Mouse (Mus musculus): Measurements from ENCODE around the gene Fndc3b. TPM values are rescaled to one million over a fixed set of nuclear protein-coding genes. Genes with fewer than 3 reads are reported as not detected.

The Fndc3b gene
- polyA plus RNA-seq, 2 experiments = 4.2 to 5.5 TPM

DNA sequence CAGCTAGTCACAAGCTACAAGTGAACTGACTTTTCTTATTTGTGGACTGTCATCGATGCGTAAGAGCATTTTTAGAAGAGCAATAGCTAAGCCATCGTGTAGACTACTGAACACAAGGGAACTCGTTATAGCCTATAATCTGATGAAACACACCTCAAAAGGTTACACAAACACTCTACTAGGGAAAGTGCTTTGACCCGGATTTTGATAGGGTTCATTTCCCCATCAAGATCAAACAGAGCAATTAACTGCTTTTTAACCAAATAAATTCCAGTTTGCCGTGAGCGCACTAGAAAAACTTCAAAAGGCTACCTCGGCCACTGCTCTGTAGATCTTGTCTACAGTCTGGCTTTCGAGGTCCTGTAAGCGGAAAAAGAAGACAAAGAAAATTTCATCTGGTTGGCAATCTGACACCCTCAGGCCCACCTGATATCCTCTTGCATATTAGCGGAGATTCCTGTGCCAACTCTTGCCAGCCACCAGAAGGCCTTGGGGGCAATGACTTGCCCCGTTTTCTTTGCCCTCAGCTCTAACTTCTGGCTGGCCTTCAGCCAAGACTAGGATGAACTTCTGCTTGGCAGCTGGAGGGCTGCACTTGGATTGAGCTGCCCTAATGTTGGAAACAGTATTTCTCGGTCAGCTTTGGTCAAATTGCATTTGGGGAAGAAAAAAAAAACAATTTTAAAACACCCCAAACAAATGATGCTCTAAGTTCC, 107.0 kb downstream of the Fndc3b start:
- TF ChIP-seq EP300 (IDR thresholded peaks at IDR 0.05; ENCODE audit: low read depth) = no peak
- TF ChIP-seq CTCF (IDR thresholded peaks at IDR 0.05; ENCODE audit: low read depth) = no peak
- Histone ChIP-seq H3K4me1 (replicated peaks; ENCODE audit: control insufficient read depth in 2 of 2, insufficient read depth in 2 of 2, low read length in 1 of 2) (peaks cover 0 to 8% of the 10 kb centered on the region in 2 experiments; a peak in 2 of 4 replicates), H3K27ac (no peak overlapping the region), H3K4me2 (ENCODE audit: low read depth) (no peak overlapping the region), H3K36me3 (replicated peaks; ENCODE audit: control insufficient read depth, insufficient read depth, low read depth) (no peaks in the 10 kb centered on the region), H3K9me3 (ENCODE audit: control insufficient read depth, low read length) (no peaks in the 10 kb centered on the region), H3K9ac (replicated peaks) (no peak overlapping the region), H3K27me3 (ENCODE audit: control insufficient read depth, insufficient read depth, low read length) (no peaks in the 10 kb centered on the region), H3K4me3 (ENCODE audit: insufficient read depth in 1 of 2, low read depth in 2 of 2, low read length in 2 of 2) (no peak overlapping the region)
- DNase-seq (ENCODE audit: low read depth in 3 of 3, low spot score in 3 of 3) (no peak), ATAC-seq (ENCODE audit: insufficient read depth) (no peak)
- WGBS (ENCODE audit: insufficient replicate concordance) = 64% methylated on average over 13 of the region's 13 CpGs

DNA sequence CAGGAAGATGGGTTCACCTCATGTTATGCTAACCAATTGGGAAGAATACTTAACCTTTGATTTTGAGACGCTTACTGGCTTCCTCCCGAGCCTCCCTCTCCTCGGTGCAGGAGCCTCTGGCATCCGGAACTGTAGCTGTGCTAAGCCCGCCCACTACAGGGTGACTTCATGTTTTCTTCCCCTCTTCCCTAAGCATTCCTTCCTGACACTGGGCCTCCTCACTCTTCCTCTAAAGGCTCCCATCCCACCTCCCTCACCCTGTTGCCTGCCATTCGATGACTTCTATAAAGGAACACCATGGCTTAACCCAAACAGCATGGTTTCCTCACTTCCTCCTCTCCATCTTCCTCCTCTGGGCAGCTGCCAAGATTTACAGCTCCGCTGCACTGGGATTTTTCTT, 110.5 kb downstream of the Fndc3b start:
- WGBS (ENCODE audit: insufficient replicate concordance) = 31% methylated on average over 7 of the region's 7 CpGs
- TF ChIP-seq EP300 (IDR thresholded peaks at IDR 0.05; ENCODE audit: low read depth) = no peak
- no peak for TF ChIP-seq CTCF (IDR thresholded peaks at IDR 0.05; ENCODE audit: low read depth)
- Histone ChIP-seq H3K4me3 (ENCODE audit: insufficient read depth in 1 of 2, low read depth in 2 of 2, low read length in 2 of 2) (no peak overlapping the region), H3K9ac (replicated peaks) (no peak overlapping the region), H3K27me3 (ENCODE audit: control insufficient read depth, insufficient read depth, low read length) (no peaks in the 10 kb centered on the region), H3K36me3 (replicated peaks; ENCODE audit: control insufficient read depth, insufficient read depth, low read depth) (no peaks in the 10 kb centered on the region), H3K4me1 (replicated peaks; ENCODE audit: control insufficient read depth in 2 of 2, insufficient read depth in 2 of 2, low read length in 1 of 2) (no peaks in the 10 kb centered on the region), H3K9me3 (ENCODE audit: control insufficient read depth, low read length) (no peaks in the 10 kb centered on the region), H3K4me2 (ENCODE audit: low read depth) (no peak overlapping the region), H3K27ac (no peak overlapping the region)
- ATAC-seq (ENCODE audit: insufficient read depth) (no peak), DNase-seq (ENCODE audit: low read depth in 3 of 3, low spot score in 3 of 3) (no peak)

DNA sequence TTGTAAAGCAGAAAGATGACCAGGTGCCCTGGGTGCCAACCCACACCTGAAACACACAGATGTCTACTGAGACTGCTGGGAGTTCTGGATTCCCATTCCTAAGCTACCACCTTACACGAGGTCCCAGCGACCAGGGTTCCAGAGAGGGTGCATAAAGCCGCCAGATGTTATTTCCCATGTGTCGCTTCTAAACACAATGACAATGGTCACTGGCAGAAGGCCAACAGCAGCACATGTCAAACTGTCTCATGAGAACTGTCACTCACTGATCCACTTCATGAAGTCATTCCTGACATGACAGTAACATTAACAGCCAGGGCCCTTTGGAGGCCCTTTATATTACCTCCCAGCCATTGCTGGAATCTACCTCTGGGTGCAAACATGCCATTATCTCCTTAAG, 110.9 kb downstream of the Fndc3b start:
- H3K4me3 ChIP-seq (ENCODE audit: insufficient read depth in 1 of 2, low read depth in 2 of 2, low read length in 2 of 2) = no peak overlapping the region
- no peaks in the 10 kb centered on the region for H3K36me3 ChIP-seq (replicated peaks; ENCODE audit: control insufficient read depth, insufficient read depth, low read depth)
- no peak overlapping the region for H3K4me2 ChIP-seq (ENCODE audit: low read depth)
- no peaks in the 10 kb centered on the region for H3K27me3 ChIP-seq (ENCODE audit: control insufficient read depth, insufficient read depth, low read length)
- ATAC-seq (ENCODE audit: insufficient read depth) = no peak
- H3K9ac ChIP-seq (replicated peaks) = no peak overlapping the region
- no peak for DNase-seq (ENCODE audit: low read depth in 3 of 3, low spot score in 3 of 3)
- H3K9me3 ChIP-seq (ENCODE audit: control insufficient read depth, low read length) = no peaks in the 10 kb centered on the region
- TF ChIP-seq CTCF (IDR thresholded peaks at IDR 0.05; ENCODE audit: low read depth) = no peak
- no peak for TF ChIP-seq EP300 (IDR thresholded peaks at IDR 0.05; ENCODE audit: low read depth)
- WGBS (ENCODE audit: insufficient replicate concordance) = 51% methylated on average over 4 of the region's 4 CpGs
- no peak overlapping the region for H3K27ac ChIP-seq
- no peaks in the 10 kb centered on the region for H3K4me1 ChIP-seq (replicated peaks; ENCODE audit: control insufficient read depth in 2 of 2, insufficient read depth in 2 of 2, low read length in 1 of 2)

DNA sequence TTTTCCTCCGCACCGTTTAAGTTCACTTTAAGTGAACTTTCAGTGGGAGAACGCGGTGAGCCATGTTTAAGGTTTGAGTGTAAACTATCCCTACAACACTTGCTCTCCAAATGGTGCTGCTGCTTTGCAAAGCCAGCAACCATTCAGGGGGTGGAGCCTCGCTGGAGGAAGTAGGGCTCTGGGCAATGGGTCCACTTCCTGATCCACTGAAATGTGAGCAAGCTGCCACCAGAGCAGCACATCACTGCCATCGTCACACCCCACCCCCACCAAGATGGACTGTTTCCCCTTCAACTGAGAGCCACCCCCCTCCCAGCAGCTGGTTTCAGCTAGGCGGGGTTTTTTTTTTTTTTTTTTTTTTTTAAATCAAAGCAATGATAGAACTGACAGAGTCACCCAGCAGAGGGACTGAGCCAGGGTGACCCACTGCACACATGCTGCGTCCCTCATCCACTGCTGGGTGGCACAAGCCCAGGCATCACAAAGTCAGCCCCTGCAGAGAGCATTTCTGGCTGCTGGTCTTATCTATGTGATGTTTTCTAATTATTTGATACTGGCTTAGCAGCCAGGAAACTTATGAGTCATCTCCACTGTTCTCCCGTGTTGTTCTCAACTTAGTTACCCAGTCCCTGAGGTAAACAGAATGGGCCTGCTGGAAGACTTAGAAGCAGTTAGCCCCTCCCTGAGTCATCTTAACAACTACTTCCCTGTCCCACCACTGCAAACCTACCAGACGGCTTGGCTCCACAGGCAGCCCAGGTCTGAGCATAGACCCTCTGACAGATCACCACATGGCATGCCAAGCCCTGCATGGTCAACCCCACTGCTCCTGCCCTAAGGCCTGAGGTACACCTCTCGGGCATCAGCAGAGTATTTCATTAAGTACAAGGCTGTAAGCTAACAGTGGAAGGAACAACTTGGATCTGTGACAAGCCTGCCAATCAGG, 112.4 kb downstream of the Fndc3b start:
- Histone ChIP-seq H3K36me3 (replicated peaks; ENCODE audit: control insufficient read depth, insufficient read depth, low read depth) (no peaks in the 10 kb centered on the region), H3K27ac (no peak overlapping the region), H3K9ac (replicated peaks) (no peak overlapping the region), H3K4me1 (replicated peaks; ENCODE audit: control insufficient read depth in 2 of 2, insufficient read depth in 2 of 2, low read length in 1 of 2) (no peaks in the 10 kb centered on the region), H3K27me3 (ENCODE audit: control insufficient read depth, insufficient read depth, low read length) (no peaks in the 10 kb centered on the region), H3K4me2 (ENCODE audit: low read depth) (no peak overlapping the region), H3K4me3 (ENCODE audit: insufficient read depth in 1 of 2, low read depth in 2 of 2, low read length in 2 of 2) (no peak overlapping the region), H3K9me3 (ENCODE audit: control insufficient read depth, low read length) (no peaks in the 10 kb centered on the region)
- no peak for ATAC-seq (ENCODE audit: insufficient read depth)
- 62% methylated on average over 11 of the region's 11 CpGs for WGBS (ENCODE audit: insufficient replicate concordance)
- TF ChIP-seq EP300 (IDR thresholded peaks at IDR 0.05; ENCODE audit: low read depth) (no peak), CTCF (IDR thresholded peaks at IDR 0.05; ENCODE audit: low read depth) (no peak)
- no peak for DNase-seq (ENCODE audit: low read depth in 3 of 3, low spot score in 3 of 3)

Measured in liver, embryonic 14.5 days (tissue).